Mouse (Mus musculus) megakaryocyte progenitor cell, adult 5-6 weeks (primary cell): ENCODE data around the gene Rhox4c. TPM values are rescaled to one million over a fixed set of nuclear protein-coding genes. Genes with fewer than 3 reads are reported as not detected.
"Not testable (repeated sequence)": the region's sequence is repeated elsewhere in the genome, so short reads cannot be mapped to it uniquely, and the experiment has no call there.

Source experiments
- ATAC-seq: replicated peaks from 2 replicates; pipeline ENCODE4 v1.8.0; 2016; ENCODE audit warnings: mild to moderate bottlenecking, moderate TSS enrichment, inconsistent platforms; ENCODE audit not compliant: poor library complexity
- total RNA-seq, 2 experiments: library from RNA; stranded (forward) in 1 of 2; stranded (reverse) in 1 of 2; fragments of 157-497, 149-512 nt in 1 of 2; fragments of 200-1000 nt in 1 of 2; gene quantifications; 2 replicates each; pipeline versions ENCODE4 v1.2.3 to v1.2.4; 2015 to 2017

The Rhox4c gene
- total RNA-seq (2015) (not detected in 2 replicates), total RNA-seq (2017) (not detected in 2 replicates)

DNA sequence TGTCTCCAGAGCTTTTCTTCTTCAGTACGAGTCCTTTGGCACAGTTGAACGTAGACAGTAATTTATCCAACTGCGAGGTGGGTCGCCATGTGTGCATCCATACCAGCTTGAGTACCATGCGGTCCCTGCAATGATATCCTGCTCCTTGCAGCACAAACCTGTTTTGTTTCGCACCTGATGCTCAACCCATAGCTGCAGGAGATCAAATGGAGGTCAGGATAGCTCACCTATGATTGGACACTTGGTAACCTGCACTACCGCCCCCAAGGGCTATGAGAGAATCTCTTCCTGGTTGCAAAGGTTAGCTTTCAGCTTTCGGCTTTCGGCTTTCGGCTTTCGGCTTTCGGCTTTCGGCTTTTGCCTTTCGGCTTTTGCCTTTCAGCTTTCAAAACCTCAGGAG, at the start of gene Rhox4c:
Gene Rhox4c, plus strand, starts transcription at position 301 of the 400 bp plus-strand sequence.
- not testable (repeated sequence) for ATAC-seq

GRCm38 (mm10) chrX:37432194-37432593, 47.9 kb upstream of the Rhox4c start, which contains the start of gene Rhox4b:
Gene Rhox4b (plus strand): TSS chrX:37432494.
- ATAC-seq = not testable (repeated sequence)

DNA sequence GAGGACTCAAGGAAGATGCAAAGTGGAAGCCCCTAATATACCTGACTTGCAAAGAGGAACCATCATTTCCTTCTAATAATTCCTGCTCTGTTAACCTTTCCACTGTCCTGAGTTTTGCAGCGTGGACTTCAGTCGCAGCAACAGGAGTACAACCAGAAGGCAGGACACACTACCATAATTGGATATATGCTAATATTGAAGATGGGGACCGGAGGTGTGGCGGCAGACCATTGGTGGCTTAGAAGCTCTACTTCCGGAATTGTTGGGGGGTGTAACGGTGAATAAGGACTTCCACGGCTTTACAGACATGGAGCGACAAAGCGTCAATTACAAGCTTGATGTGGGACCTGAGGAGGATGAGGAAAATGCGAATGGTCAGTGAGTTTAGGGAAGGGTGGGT, 26.8 kb upstream of the Rhox4c start, which contains the start of gene Rhox2c:
Gene Rhox2c, plus strand, starts transcription at position 301 of the 400 bp plus-strand sequence.
- ATAC-seq = not testable (repeated sequence)

GRCm38 (mm10) chrX:37458285-37458684, 21.9 kb upstream of the Rhox4c start, which contains the start of gene Rhox3c:
Gene Rhox3c (plus strand): TSS chrX:37458585.
- not testable (repeated sequence) for ATAC-seq

DNA sequence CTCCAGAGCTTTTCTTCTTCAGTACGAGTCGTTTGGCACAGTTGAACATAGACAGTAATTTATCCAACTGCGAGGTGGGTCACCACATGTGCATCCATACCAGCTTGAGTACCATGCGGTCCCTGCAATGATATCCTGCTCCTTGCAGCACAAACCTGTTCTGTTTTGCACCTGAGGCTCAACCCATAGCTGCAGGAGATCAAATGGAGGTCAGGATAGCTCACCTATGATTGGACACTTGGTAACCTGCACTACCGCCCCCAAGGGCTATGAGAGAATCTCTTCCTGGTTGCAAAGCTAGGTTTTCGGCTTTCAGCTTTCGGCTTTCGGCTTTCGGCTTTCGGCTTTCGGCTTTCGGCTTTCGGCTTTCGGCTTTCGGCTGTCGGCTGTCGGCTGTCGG, 33.9 kb downstream of the Rhox4c start, which contains the start of gene Rhox4d:
Gene Rhox4d, plus strand, starts transcription at position 301 of the 400 bp plus-strand sequence.
- ATAC-seq = not testable (repeated sequence)

- ATAC-seq = not testable (repeated sequence)
These were observed 50.0 kb downstream of the Rhox4c start, which contains the start of gene Rhox2e for GRCm38 (mm10) chrX:37530152-37530551. Gene Rhox2e (plus strand): TSS chrX:37530452.

Other genes with a start within 250 kb of the Rhox4c start
- not detected in 2 replicates for gene Rhox2a, start 235.4 kb upstream of the Rhox4c start, total RNA-seq (2015)
- not detected in 2 replicates for gene Rhox2a, start 235.4 kb upstream of the Rhox4c start, total RNA-seq (2017)
- not detected in 2 replicates for gene Rhox3a, start 230.4 kb upstream of the Rhox4c start, total RNA-seq (2015)
- gene Rhox3a, start 230.4 kb upstream of the Rhox4c start, total RNA-seq (2017) = not detected in 2 replicates
- gene Rhox4a, start 215.0 kb upstream of the Rhox4c start, total RNA-seq (2015) = not detected in 2 replicates
- gene Rhox4a, start 215.0 kb upstream of the Rhox4c start, total RNA-seq (2017) = not detected in 2 replicates
- not detected in 2 replicates for gene Rhox3a2, start 100.3 kb upstream of the Rhox4c start, total RNA-seq (2015)
- not detected in 2 replicates for gene Rhox3a2, start 100.3 kb upstream of the Rhox4c start, total RNA-seq (2017)
- not detected in 2 replicates for gene Rhox4a2, start 89.5 kb upstream of the Rhox4c start, total RNA-seq (2015)
- gene Rhox4a2, start 89.5 kb upstream of the Rhox4c start, total RNA-seq (2017) = not detected in 2 replicates
- gene Rhox2b, start 68.3 kb upstream of the Rhox4c start, total RNA-seq (2015) = not detected in 2 replicates
- not detected in 2 replicates for gene Rhox2b, start 68.3 kb upstream of the Rhox4c start, total RNA-seq (2017)
- gene Rhox4b, start 47.8 kb upstream of the Rhox4c start, total RNA-seq (2015) = not detected in 2 replicates
- not detected in 2 replicates for gene Rhox4b, start 47.8 kb upstream of the Rhox4c start, total RNA-seq (2017)
- gene Rhox2c, start 26.7 kb upstream of the Rhox4c start, total RNA-seq (2015) = not detected in 2 replicates
- gene Rhox2c, start 26.7 kb upstream of the Rhox4c start, total RNA-seq (2017) = not detected in 2 replicates
- gene Rhox3c, start 21.8 kb upstream of the Rhox4c start, total RNA-seq (2015) = not detected in 2 replicates
- gene Rhox3c, start 21.8 kb upstream of the Rhox4c start, total RNA-seq (2017) = not detected in 2 replicates
- not detected in 2 replicates for gene Rhox2d, start 13.1 kb downstream of the Rhox4c start, total RNA-seq (2015)
- not detected in 2 replicates for gene Rhox2d, start 13.1 kb downstream of the Rhox4c start, total RNA-seq (2017)
- gene Rhox4d, start 34.0 kb downstream of the Rhox4c start, total RNA-seq (2015) = not detected in 2 replicates
- not detected in 2 replicates for gene Rhox4d, start 34.0 kb downstream of the Rhox4c start, total RNA-seq (2017)
- not detected in 2 replicates for gene Rhox2e, start 50.1 kb downstream of the Rhox4c start, total RNA-seq (2015)
- not detected in 2 replicates for gene Rhox2e, start 50.1 kb downstream of the Rhox4c start, total RNA-seq (2017)
- gene Rhox3e, start 61.7 kb downstream of the Rhox4c start, total RNA-seq (2015) = not detected in 2 replicates
- gene Rhox3e, start 61.7 kb downstream of the Rhox4c start, total RNA-seq (2017) = not detected in 2 replicates
- gene Rhox4e, start 77.1 kb downstream of the Rhox4c start, total RNA-seq (2015) = not detected in 2 replicates
- gene Rhox4e, start 77.1 kb downstream of the Rhox4c start, total RNA-seq (2017) = not detected in 2 replicates
- not detected in 2 replicates for gene Rhox2f, start 91.1 kb downstream of the Rhox4c start, total RNA-seq (2015)
- gene Rhox2f, start 91.1 kb downstream of the Rhox4c start, total RNA-seq (2017) = not detected in 2 replicates
- gene Rhox3f, start 100.7 kb downstream of the Rhox4c start, total RNA-seq (2015) = not detected in 2 replicates
- not detected in 2 replicates for gene Rhox3f, start 100.7 kb downstream of the Rhox4c start, total RNA-seq (2017)
- not detected in 2 replicates for gene Rhox4f, start 127.4 kb downstream of the Rhox4c start, total RNA-seq (2015)
- gene Rhox4f, start 127.4 kb downstream of the Rhox4c start, total RNA-seq (2017) = not detected in 2 replicates
- gene Rhox3g, start 148.3 kb downstream of the Rhox4c start, total RNA-seq (2015) = not detected in 2 replicates
- not detected in 2 replicates for gene Rhox3g, start 148.3 kb downstream of the Rhox4c start, total RNA-seq (2017)
- gene Rhox2g, start 163.1 kb downstream of the Rhox4c start, total RNA-seq (2015) = not detected in 2 replicates
- gene Rhox2g, start 163.1 kb downstream of the Rhox4c start, total RNA-seq (2017) = not detected in 2 replicates
- not detected in 2 replicates for gene Rhox4g, start 171.0 kb downstream of the Rhox4c start, total RNA-seq (2015)
- not detected in 2 replicates for gene Rhox4g, start 171.0 kb downstream of the Rhox4c start, total RNA-seq (2017)
- not detected in 2 replicates for gene Rhox3h, start 188.4 kb downstream of the Rhox4c start, total RNA-seq (2015)
- gene Rhox3h, start 188.4 kb downstream of the Rhox4c start, total RNA-seq (2017) = not detected in 2 replicates
- gene Rhox2h, start 192.9 kb downstream of the Rhox4c start, total RNA-seq (2015) = not detected in 2 replicates
- gene Rhox2h, start 192.9 kb downstream of the Rhox4c start, total RNA-seq (2017) = not detected in 2 replicates